Comparison of ENCODE assay signal across 11 mouse cellular contexts in genomic region chr11:85428227-85428626, GRCm38 (mm10).
A peak's percentile ranks its signal among the peaks of the same experiment; 100 is the strongest.
DNase-seq lines count a peak whose midpoint lies in the region; ATAC-seq and TF ChIP-seq lines count a peak whose summit lies in the region.
"Had no signal": no experiment of that assay in that cellular context is flagged by ENCODE, and none has a peak within 500 bp of the region (broad histone marks: within the 10 kb centered on the region; RNA-seq: fewer than 3 reads in every experiment).

No protein-coding gene starts in this region.

- TF ChIP-seq CTCF in lung, embryonic 14.5 days (IDR thresholded peaks at IDR 0.05; ENCODE audit: low read depth), result no peak
- TF ChIP-seq CTCF in lung, adult 2 months (IDR thresholded peaks at IDR 0.05; ENCODE audit: insufficient read depth, low read length), result no peak
- no peak for TF ChIP-seq CTCF in embryonic fibroblast, embryonic 13.5 days (IDR thresholded peaks at IDR 0.05; ENCODE audit: borderline replicate concordance, insufficient read depth, low read length)

- peaks cover 5% of the 10 kb centered on the region; the same call in 1 of the 2 replicates for H3K4me1 ChIP-seq in lung, embryonic 14.5 days (ENCODE audit: insufficient read depth)
- H3K4me1 ChIP-seq in lung, adult 2 months (ENCODE audit: control insufficient read depth, insufficient read depth, low read length), result no peaks in the 10 kb centered on the region
- peaks cover 7% of the 10 kb centered on the region for H3K4me1 ChIP-seq in embryonic fibroblast, embryonic 13.5 days (ENCODE audit: control insufficient read depth, insufficient read depth, low read length)

- H3K36me3 ChIP-seq in lung, embryonic 14.5 days (ENCODE audit: insufficient read depth), result no peaks in the 10 kb centered on the region

- no peak; the same call in 1 of the 2 replicates for ATAC-seq in lung, embryonic 14.5 days (ENCODE audit: insufficient read depth)

- peak overlapping the region; percentile 39 for H3K27ac ChIP-seq in lung, embryonic 14.5 days (ENCODE audit: low read depth)
- 0 out of 2 replicates have a peak overlapping the region, but pooled peaks have one; percentile 41 for H3K27ac ChIP-seq in embryonic fibroblast, embryonic 13.5 days (ENCODE audit: insufficient read depth, low read length)

- no peak overlapping the region for H3K9ac ChIP-seq in lung, embryonic 14.5 days

- no peak overlapping the region for H3K4me2 ChIP-seq in lung, embryonic 14.5 days

- H3K4me3 ChIP-seq in lung, embryonic 14.5 days (ENCODE audit: low read depth, low read length), result no peak overlapping the region
- no peak overlapping the region for H3K4me3 ChIP-seq in lung, adult 2 months (replicated peaks; ENCODE audit: extremely low read depth, low read depth, low read length)
- no peak overlapping the region for H3K4me3 ChIP-seq in embryonic fibroblast, embryonic 13.5 days (ENCODE audit: insufficient read depth, low read length)
- H3K4me3 ChIP-seq: myocyte had no signal

- no peaks in the 10 kb centered on the region for H3K9me3 ChIP-seq in lung, embryonic 14.5 days (ENCODE audit: low read depth, low read length)

- peak; percentile 14 for DNase-seq in gastrocnemius, adult 18-20 months (ENCODE audit: low spot score)
- DNase-seq in gastrocnemius, adult 8-10 months (ENCODE audit: low spot score in 2 of 2), result no peak
- DNase-seq in lung, embryonic 14.5 days, result peak; percentile 63
- DNase-seq in lung, adult 2 months, result no peak
- DNase-seq in lung, postnatal 25 days (ENCODE audit: low spot score), result peak; percentile 6
- no peak for DNase-seq in spleen, adult 12 weeks (ENCODE audit: low spot score)
- no peak for DNase-seq in thymus, postnatal 36 days
- DNase-seq: kidney, postnatal 25 days; thymus, adult 2 months had no signal

- 18% methylated on average over 3 of the region's 3 CpGs for WGBS in lung, embryonic 14.5 days
- 51% methylated on average over 3 of the region's 3 CpGs for WGBS in lung, adult 2 months

- H3K27me3 ChIP-seq in lung, embryonic 14.5 days (ENCODE audit: insufficient read depth, low read length), result no peaks in the 10 kb centered on the region

- no peak for TF ChIP-seq POLR2A in lung, adult 2 months (IDR thresholded peaks at IDR 0.05; ENCODE audit: borderline replicate concordance, extremely low read depth, low read depth, low read length)
- TF ChIP-seq POLR2A in embryonic fibroblast, embryonic 13.5 days (IDR thresholded peaks at IDR 0.05; ENCODE audit: low read depth, low read length), result no peak

Comparison
In these comparisons a context has a peak if more than half of its experiments do, and no peak if none do; other contexts are left out.
1. DNase-seq: peak in gastrocnemius, adult 18-20 months (single experiment), lung, embryonic 14.5 days (single experiment) and lung, postnatal 25 days (single experiment); none in gastrocnemius, adult 8-10 months (0 of 2), lung, adult 2 months (single experiment), spleen, adult 12 weeks (single experiment) and thymus, postnatal 36 days (0 of 2).